Mouse (Mus musculus) frontal cortex, postnatal 36 days (tissue): ENCODE results near the gene A730009L09Rik.

ENCODE experiments used
- DNase-seq, 2 experiments: peaks; one replicate each; pipeline ENCODE4 v3.0.0; 2022; ENCODE audit warnings: low spot score in 2 of 2

Gene A730009L09Rik

GRCm38 (mm10) chr16:84559569-84560278 lies 44.8 kb downstream of the A730009L09Rik start:
- peak in 1 of 2 experiments; percentile 27 for DNase-seq

GRCm38 (mm10) chr16:84560279-84560602 lies 45.3 kb downstream of the A730009L09Rik start:
- DNase-seq: no peak
